Mouse (Mus musculus): Measurements from ENCODE around the gene Numa1. TPM values are rescaled to one million over a fixed set of nuclear protein-coding genes. Genes with fewer than 3 reads are reported as not detected.
"Not testable (repeated sequence)": the region's sequence is repeated elsewhere in the genome, so short reads cannot be mapped to it uniquely, and the experiment has no call there.

The Numa1 gene
- total RNA-seq, 2 experiments from 2014 or later: 43.4 to 48.3 TPM

GRCm38 (mm10) chr7:101935957-101936356 lies 2.0 kb downstream of the Numa1 start:
- intact Hi-C loops (cut with DNase I): no loop called here
- DNase-seq: no peak

- intact Hi-C loops (cut with DNase I): no loop called here
- DNase-seq: no peak
These were observed 3.1 kb downstream of the Numa1 start for GRCm38 (mm10) chr7:101936996-101937395.

- intact Hi-C loops (cut with DNase I): no loop called here
- DNase-seq: no peak
These were observed 3.7 kb downstream of the Numa1 start for GRCm38 (mm10) chr7:101937569-101937968.

- intact Hi-C loops (cut with DNase I): no loop called here
- DNase-seq: no peak
These were observed 4.4 kb downstream of the Numa1 start for GRCm38 (mm10) chr7:101938348-101938747.

GRCm38 (mm10) chr7:101939758-101940157 lies 5.8 kb downstream of the Numa1 start:
- intact Hi-C loops (cut with DNase I): no loop called here
- no peak for DNase-seq

- DNase-seq; intact Hi-C loops (cut with DNase I): not testable (repeated sequence)
These were observed 15.1 kb downstream of the Numa1 start for GRCm38 (mm10) chr7:101949008-101949407.

GRCm38 (mm10) chr7:101951648-101952047 lies 17.7 kb downstream of the Numa1 start:
- DNase-seq: no peak
- intact Hi-C loops (cut with DNase I): no loop called here

- no peak for DNase-seq
- intact Hi-C loops (cut with DNase I): no loop called here
These were observed 18.2 kb downstream of the Numa1 start for GRCm38 (mm10) chr7:101952098-101952497.

GRCm38 (mm10) chr7:101954163-101954562 lies 20.3 kb downstream of the Numa1 start:
- DNase-seq: no peak
- intact Hi-C loops (cut with DNase I): no loop called here

GRCm38 (mm10) chr7:101955276-101955675 lies 21.4 kb downstream of the Numa1 start:
- intact Hi-C loops (cut with DNase I): no loop called here
- DNase-seq: no peak

- no peak for DNase-seq
These were observed 22.0 kb downstream of the Numa1 start for GRCm38 (mm10) chr7:101955862-101956261.

GRCm38 (mm10) chr7:101956481-101956880 lies 22.6 kb downstream of the Numa1 start:
- no peak for DNase-seq
- intact Hi-C loops (cut with DNase I): no loop called here

More at GRCm38 (mm10) chr7:101955862-101956261, 22.0 kb downstream of the Numa1 start:
- intact Hi-C loops (cut with DNase I): no loop called here

- DNase-seq: no peak
These were observed 23.0 kb downstream of the Numa1 start for GRCm38 (mm10) chr7:101956911-101957310.

GRCm38 (mm10) chr7:101962829-101963228 lies 28.9 kb downstream of the Numa1 start:
- intact Hi-C loops (cut with DNase I): no loop called here
- DNase-seq: no peak

More at GRCm38 (mm10) chr7:101956911-101957310, 23.0 kb downstream of the Numa1 start:
- intact Hi-C loops (cut with DNase I): no loop called here

GRCm38 (mm10) chr7:101963621-101964020 lies 29.7 kb downstream of the Numa1 start:
- DNase-seq: no peak
- intact Hi-C loops (cut with DNase I): no loop called here

- intact Hi-C loops (cut with DNase I): no loop called here
- no peak for DNase-seq
These were observed 30.6 kb downstream of the Numa1 start for GRCm38 (mm10) chr7:101964551-101964950.

GRCm38 (mm10) chr7:101965606-101966005 lies 31.7 kb downstream of the Numa1 start:
- intact Hi-C loops (cut with DNase I): no loop called here

GRCm38 (mm10) chr7:101967256-101967655 lies 33.3 kb downstream of the Numa1 start:
- no peak for DNase-seq
- intact Hi-C loops (cut with DNase I): no loop called here

More at GRCm38 (mm10) chr7:101965606-101966005, 31.7 kb downstream of the Numa1 start:
- DNase-seq: no peak

- DNase-seq: no peak
- intact Hi-C loops (cut with DNase I): no loop called here
These were observed 34.8 kb downstream of the Numa1 start for GRCm38 (mm10) chr7:101968751-101969150.

GRCm38 (mm10) chr7:101969694-101970428 lies 36.0 kb downstream of the Numa1 start:
- intact Hi-C loops (cut with DNase I): loop anchor here (5.0 kb wide), 1 partner anchor 53 kb away; no protein-coding TSS in a partner anchor

GRCm38 (mm10) chr7:101970429-101970775 lies 36.5 kb downstream of the Numa1 start:
- intact Hi-C loops (cut with DNase I): loop anchor here (5.0 kb wide), 1 partner anchor 53 kb away; no protein-coding TSS in a partner anchor
- DNase-seq: peak; percentile 87 to 90

More at GRCm38 (mm10) chr7:101969694-101970428, 36.0 kb downstream of the Numa1 start:
- peak; percentile 75 to 83 for DNase-seq

GRCm38 (mm10) chr7:101970821-101971461 lies 37.0 kb downstream of the Numa1 start:
- DNase-seq: peak; percentile 58 to 75
- intact Hi-C loops (cut with DNase I): loop anchor here (5.0 kb wide), 1 partner anchor 54 kb away; no protein-coding TSS in a partner anchor

Measured in gastrocnemius, postnatal 36 days (tissue).